Mouse (Mus musculus) limb, embryonic 12.5 days (tissue): ENCODE results near the gene 1810049J17Rik. TPM values are rescaled to one million over a fixed set of nuclear protein-coding genes. Genes with fewer than 3 reads are reported as not detected.

Source experiments
- ATAC-seq: fragments of 200-750 bp; cut with Nextera tagmentation; 2 replicates; pipeline ENCODE4 v1.8.0; 2017; ENCODE audit warnings: low read depth, moderate TSS enrichment; ENCODE audit not compliant: insufficient number of reproducible peaks, insufficient read depth, low FRiP score, low TSS enrichment
- H3K27ac ChIP-seq: fragments of 300-500 bp; sonication (generic); 2 replicates; pipeline ENCODE4 v1.5.1; 2016; ENCODE audit warnings: mild to moderate bottlenecking, moderate library complexity
- H3K27me3 ChIP-seq: fragments of 300-500 bp; sonication (generic); 2 replicates; pipeline ENCODE4 v1.6.1; 2016; ENCODE audit warnings: mild to moderate bottlenecking, moderate library complexity
- H3K36me3 ChIP-seq: fragments of 300-500 bp; sonication (generic); 2 replicates; pipeline ENCODE4 v1.6.1; 2016; ENCODE audit warnings: mild to moderate bottlenecking, moderate library complexity
- H3K4me1 ChIP-seq: fragments of 300-500 bp; sonication (generic); replicated peaks from 2 replicates; pipeline ENCODE4 v1.6.1; 2016
- H3K4me2 ChIP-seq: fragments of 300-500 bp; sonication (generic); 2 replicates; pipeline ENCODE4 v1.6.1; 2016; ENCODE audit warnings: mild to moderate bottlenecking, moderate library complexity
- H3K4me3 ChIP-seq: fragments of 300-500 bp; sonication (generic); replicated peaks from 2 replicates; pipeline ENCODE4 v1.5.1; 2016; ENCODE audit warnings: mild to moderate bottlenecking
- H3K9ac ChIP-seq: fragments of 300-500 bp; sonication (generic); replicated peaks from 2 replicates; pipeline ENCODE4 v1.6.1; 2016; ENCODE audit warnings: mild to moderate bottlenecking, moderate library complexity
- H3K9me3 ChIP-seq: fragments of 300-500 bp; sonication (generic); 2 replicates; pipeline ENCODE4 v1.6.1; 2016; ENCODE audit warnings: mild to moderate bottlenecking, moderate library complexity
- WGBS: fragments of 180-500 bp; shearing (Covaris S2); methylation state at CpG from one replicate; pipeline ENCODE4 v1.1.7; 2016; 5-methylcytosine and 5-hydroxymethylcytosine counted together
- polyA plus RNA-seq: library from polyadenylated mRNA; unstranded; fragments of >200 nt; fragmentation: Nextera tagmentation; extraction: Ambion mirVana; gene quantifications from 2 replicates; pipeline ENCODE4 v1.2.1, GENCODE M21; 2016

The 1810049J17Rik gene
- polyA plus RNA-seq, 1 experiment from 2014 or later = 0.94 TPM

DNA sequence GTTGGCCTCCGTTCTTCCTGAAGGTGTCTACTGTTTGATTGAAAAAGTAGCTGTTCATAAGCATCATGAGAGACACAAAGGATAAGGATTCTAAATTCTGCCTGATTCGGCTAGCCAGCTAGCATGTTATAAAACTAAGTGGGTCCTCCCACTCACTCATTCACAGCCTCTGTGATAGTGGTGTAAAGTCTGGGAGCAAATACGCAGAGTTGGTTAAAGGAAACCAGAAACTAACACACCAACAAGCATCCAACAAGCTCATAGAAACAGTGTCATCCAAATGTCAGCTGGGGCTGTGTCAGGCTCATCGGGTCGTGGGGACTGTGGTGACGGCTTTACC, 41.0 kb upstream of the 1810049J17Rik start:
- Histone ChIP-seq H3K36me3 (peaks cover 51% of the 10 kb centered on the region), H3K27me3 (no peaks in the 10 kb centered on the region), H3K27ac (no peak overlapping the region), H3K4me2 (no peak overlapping the region), H3K4me1 (peaks cover 11% of the 10 kb centered on the region; the same call in 1 of the 2 replicates), H3K4me3 (no peak overlapping the region), H3K9ac (no peak overlapping the region), H3K9me3 (no peaks in the 10 kb centered on the region)
- no peak for ATAC-seq
- WGBS = 90% methylated on average over 6 of the region's 6 CpGs

DNA sequence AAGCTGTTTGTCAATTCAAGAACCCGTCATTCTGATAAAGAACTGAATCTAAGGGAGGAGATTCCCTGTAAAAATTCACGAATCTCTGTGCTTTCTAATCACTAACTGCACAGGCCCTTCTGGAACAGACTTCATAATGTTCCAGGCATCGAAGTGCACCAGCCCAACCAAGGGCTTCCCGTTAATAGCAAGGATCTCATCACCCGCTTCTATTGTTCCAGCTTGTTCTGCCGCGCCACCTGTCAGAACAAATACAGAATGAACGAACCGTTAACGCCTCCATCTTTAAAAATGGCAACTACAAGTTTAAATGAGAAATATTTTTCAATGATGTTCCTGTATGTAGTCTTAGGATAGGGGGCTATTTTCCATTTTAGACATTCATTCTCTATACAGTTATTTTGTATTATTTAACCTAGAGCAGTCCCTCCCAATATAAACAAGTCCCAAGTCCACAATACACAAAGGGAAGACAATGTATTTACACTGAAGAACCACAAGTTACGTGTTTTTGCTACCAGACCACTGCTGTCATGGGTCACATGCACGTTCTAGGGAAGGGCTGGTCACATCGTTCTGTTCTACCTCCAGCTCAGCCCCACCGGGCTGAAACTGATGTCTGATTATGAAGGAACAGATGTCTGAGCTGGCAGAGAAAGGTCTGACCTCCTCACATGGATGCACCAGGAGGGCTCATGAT, 40.5 kb upstream of the 1810049J17Rik start:
- H3K4me2 ChIP-seq = no peak overlapping the region
- peaks cover 11% of the 10 kb centered on the region; the same call in 1 of the 2 replicates for H3K4me1 ChIP-seq
- no peaks in the 10 kb centered on the region for H3K27me3 ChIP-seq
- ATAC-seq = no peak
- no peak overlapping the region for H3K27ac ChIP-seq
- no peaks in the 10 kb centered on the region for H3K9me3 ChIP-seq
- no peak overlapping the region for H3K4me3 ChIP-seq
- WGBS = 91% methylated on average over 14 of the region's 14 CpGs
- peaks cover 56% of the 10 kb centered on the region for H3K36me3 ChIP-seq
- H3K9ac ChIP-seq = no peak overlapping the region

DNA sequence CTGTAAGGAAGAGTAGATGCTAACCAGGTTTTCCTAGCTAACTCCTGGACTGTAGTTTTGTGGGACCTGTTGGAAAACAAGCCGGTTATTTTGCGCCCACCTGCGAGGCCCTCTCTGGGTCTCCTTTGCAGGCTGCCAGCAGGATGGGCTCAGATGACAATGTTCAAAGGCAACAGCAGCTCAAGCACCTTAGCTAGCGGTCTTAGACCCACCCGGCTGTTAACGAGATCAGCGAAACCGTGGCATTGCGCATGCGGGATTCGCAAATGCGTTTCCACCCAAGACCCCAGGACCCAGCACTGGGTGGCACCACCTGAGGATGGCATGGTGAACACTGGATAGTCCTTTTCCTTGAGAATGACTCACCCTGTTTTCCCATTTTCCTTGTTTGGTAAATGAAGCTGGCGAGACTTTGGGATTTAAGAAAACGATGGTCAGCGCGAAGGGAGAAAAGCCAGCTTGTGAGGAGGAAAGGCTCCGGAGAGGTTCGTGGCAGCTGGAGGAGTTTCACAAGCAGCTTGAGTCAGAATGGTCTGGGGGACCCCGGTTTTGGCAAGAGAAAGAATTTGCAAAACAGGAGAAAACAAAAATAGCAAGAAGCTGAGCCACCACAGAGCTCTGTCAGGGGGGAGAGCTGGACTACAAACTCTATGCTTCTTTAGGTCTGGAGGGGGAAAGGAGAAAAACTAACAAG, 39.0 kb upstream of the 1810049J17Rik start:
- Histone ChIP-seq H3K36me3 (peaks cover 71% of the 10 kb centered on the region), H3K27me3 (no peaks in the 10 kb centered on the region), H3K9me3 (no peaks in the 10 kb centered on the region), H3K4me2 (no peak overlapping the region), H3K4me1 (peaks cover 5% of the 10 kb centered on the region; the same call in 1 of the 2 replicates), H3K4me3 (no peak overlapping the region), H3K9ac (no peak overlapping the region), H3K27ac (peak overlapping the region; percentile 31; the same call in 1 of the 2 replicates)
- no peak for ATAC-seq
- 71% methylated on average over 19 of the region's 19 CpGs for WGBS

DNA sequence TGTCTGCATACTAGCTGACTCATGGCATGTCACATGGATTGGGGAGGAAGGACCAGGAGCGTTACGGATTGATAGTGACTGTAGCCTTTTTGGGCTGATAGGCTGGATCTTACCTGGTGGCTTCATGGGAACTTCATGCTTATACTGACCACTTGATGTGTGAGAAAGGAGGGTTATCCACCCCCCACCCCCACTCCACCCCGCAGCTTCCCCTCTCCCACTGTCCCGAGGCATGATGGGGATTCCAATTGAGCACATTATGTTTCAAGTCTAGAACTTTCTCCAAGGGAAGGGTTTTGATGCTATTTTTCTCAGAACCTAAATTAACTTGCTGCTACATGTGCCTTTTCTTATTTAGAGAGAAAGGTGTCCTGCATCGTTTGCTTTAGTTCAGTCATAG, 36.7 kb upstream of the 1810049J17Rik start:
- Histone ChIP-seq H3K4me3 (no peak overlapping the region), H3K9ac (no peak overlapping the region), H3K27me3 (no peaks in the 10 kb centered on the region), H3K4me1 (peaks cover 5% of the 10 kb centered on the region; the same call in 1 of the 2 replicates), H3K4me2 (no peak overlapping the region), H3K27ac (no peak overlapping the region), H3K36me3 (peaks cover 82% of the 10 kb centered on the region), H3K9me3 (no peaks in the 10 kb centered on the region)
- ATAC-seq = no peak
- WGBS = 97% methylated on average over 5 of the region's 5 CpGs

DNA sequence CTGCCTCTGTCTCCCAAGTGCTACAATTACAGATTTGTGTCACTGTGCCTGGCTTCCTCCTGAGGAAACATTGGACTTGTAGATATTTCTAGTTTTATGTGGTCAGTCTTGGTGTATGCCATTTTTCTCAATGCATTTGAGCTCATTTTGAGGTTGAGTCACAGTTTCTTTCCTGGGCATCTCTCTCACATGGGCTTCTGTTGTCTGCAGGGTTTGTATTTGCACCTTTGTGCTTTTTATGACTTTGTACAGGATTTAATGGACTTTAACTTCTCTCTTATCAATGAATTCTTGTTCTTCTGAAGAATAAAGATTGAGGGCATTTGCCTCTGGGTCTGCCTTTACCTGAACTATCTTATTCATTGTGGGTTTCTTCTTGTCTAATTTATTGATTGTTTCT, 35.8 kb upstream of the 1810049J17Rik start:
- H3K9me3 ChIP-seq = no peaks in the 10 kb centered on the region
- no peaks in the 10 kb centered on the region for H3K27me3 ChIP-seq
- no peak overlapping the region for H3K9ac ChIP-seq
- no peak overlapping the region for H3K4me2 ChIP-seq
- peaks cover 5% of the 10 kb centered on the region; the same call in 1 of the 2 replicates for H3K4me1 ChIP-seq
- no peak overlapping the region for H3K27ac ChIP-seq
- no peak for ATAC-seq
- no peak overlapping the region for H3K4me3 ChIP-seq
- H3K36me3 ChIP-seq = peaks cover 85% of the 10 kb centered on the region

DNA sequence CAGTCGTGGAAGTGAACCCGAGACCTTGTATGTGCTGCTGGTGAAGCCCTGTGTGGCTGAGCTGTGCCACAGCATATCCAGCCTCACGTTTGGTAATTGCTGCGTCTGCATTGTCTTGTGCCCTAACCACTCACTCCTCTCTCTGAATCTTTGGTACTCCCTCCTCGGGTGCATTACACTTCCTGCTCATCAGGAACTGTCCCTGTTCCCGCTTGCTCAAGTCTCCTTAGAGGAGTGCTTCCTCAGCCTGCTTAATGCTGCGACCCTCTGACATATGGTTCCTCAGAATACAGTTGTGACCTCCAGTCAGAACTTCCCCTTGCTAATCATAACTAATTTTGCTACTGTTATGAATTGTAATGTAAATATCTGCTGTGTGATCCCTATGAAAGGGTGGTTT, 34.2 kb upstream of the 1810049J17Rik start:
- no peak overlapping the region for H3K4me2 ChIP-seq
- 86% methylated on average over 7 of the region's 7 CpGs for WGBS
- no peak for ATAC-seq
- H3K4me3 ChIP-seq = no peak overlapping the region
- H3K27me3 ChIP-seq = no peaks in the 10 kb centered on the region
- no peak overlapping the region for H3K27ac ChIP-seq
- H3K36me3 ChIP-seq = peaks cover 90% of the 10 kb centered on the region
- H3K9ac ChIP-seq = no peak overlapping the region
- H3K9me3 ChIP-seq = no peaks in the 10 kb centered on the region
- peaks cover 5% of the 10 kb centered on the region; the same call in 1 of the 2 replicates for H3K4me1 ChIP-seq

DNA sequence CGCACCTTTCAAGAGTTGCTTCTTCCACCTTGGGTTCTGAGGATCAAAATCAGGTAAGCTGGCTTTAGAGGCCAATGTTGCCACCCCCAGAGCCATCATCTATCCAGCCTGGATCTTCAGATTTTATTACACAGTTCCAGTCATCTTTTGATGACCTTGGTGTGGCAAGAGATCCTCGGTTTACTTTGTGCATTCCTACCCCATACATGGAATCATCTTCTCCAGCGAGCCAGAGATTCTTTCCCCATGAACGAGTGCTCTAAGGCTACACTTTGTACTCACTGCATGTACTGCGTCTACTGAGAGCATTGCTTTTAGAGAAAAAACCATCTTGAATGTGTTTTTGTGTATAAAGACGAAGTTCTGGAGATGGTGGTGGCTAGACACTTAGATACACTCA, 33.6 kb upstream of the 1810049J17Rik start:
- Histone ChIP-seq H3K36me3 (peaks cover 89% of the 10 kb centered on the region), H3K9me3 (no peaks in the 10 kb centered on the region), H3K27me3 (no peaks in the 10 kb centered on the region), H3K9ac (no peak overlapping the region), H3K4me1 (0 out of 2 replicates have a peak, but pooled peaks cover under 1% of the 10 kb centered on the region), H3K4me3 (no peak overlapping the region), H3K27ac (no peak overlapping the region), H3K4me2 (no peak overlapping the region)
- 93% methylated on average over 6 of the region's 6 CpGs for WGBS
- no peak for ATAC-seq

DNA sequence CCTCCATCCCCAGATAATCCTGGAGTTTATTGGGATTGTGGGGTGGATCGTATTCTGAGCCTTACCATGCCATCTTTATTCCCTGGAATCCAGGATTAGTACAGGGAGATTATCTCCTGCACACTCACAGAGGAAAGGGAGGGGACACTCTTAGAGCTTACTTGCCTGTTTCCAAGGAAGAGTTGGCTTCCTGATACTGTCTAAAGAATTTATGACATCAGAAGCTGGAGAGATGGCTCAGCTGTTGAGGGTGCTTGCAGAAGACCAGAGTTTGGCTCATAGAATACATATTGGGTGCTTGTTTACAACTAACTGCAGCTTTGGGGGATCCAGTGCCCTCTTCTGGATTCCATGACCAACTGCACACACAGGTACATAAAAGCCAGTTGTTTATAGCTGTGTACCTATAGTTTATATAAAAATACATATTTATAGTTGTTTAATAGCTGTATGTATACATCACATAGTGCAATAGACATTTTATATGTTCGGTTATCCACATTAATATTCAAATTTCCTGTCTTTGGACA, 32.6 kb upstream of the 1810049J17Rik start:
- no peak for ATAC-seq

DNA sequence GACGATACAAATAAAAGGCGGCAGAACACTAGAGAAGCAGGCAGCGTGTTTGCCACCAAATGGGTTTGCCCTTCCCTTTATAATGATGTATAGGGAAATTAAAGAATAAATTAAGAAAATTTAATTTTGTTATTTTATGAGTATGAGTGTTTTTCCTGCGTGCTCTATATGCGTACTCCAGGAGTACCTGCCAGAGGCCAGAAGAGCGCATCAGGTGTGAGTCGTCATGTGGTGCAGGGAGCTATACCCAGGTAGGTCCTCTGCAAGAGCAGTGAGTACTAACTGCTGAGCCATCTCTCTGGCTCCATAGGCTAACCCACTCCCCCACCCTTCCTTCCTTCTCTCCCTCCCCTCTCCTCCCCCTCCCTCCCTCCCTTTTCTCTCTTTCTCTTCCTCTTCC, 29.8 kb upstream of the 1810049J17Rik start:
- no peak overlapping the region for H3K9ac ChIP-seq
- WGBS = 96% methylated on average over 7 of the region's 7 CpGs
- H3K4me1 ChIP-seq = no peaks in the 10 kb centered on the region
- no peaks in the 10 kb centered on the region for H3K9me3 ChIP-seq
- H3K4me3 ChIP-seq = no peak overlapping the region
- H3K4me2 ChIP-seq = no peak overlapping the region
- no peak overlapping the region for H3K27ac ChIP-seq
- H3K27me3 ChIP-seq = no peaks in the 10 kb centered on the region
- no peak for ATAC-seq
- peaks cover 79% of the 10 kb centered on the region for H3K36me3 ChIP-seq

More for the DNA sequence above, 32.6 kb upstream of the 1810049J17Rik start:
- H3K27ac ChIP-seq = no peak overlapping the region
- no peak overlapping the region for H3K9ac ChIP-seq
- H3K4me1 ChIP-seq = no peaks in the 10 kb centered on the region
- H3K4me2 ChIP-seq = no peak overlapping the region
- H3K27me3 ChIP-seq = no peaks in the 10 kb centered on the region
- H3K9me3 ChIP-seq = no peaks in the 10 kb centered on the region
- no peak overlapping the region for H3K4me3 ChIP-seq
- H3K36me3 ChIP-seq = peaks cover 90% of the 10 kb centered on the region
- WGBS = 93% methylated on average over 2 of the region's 2 CpGs

DNA sequence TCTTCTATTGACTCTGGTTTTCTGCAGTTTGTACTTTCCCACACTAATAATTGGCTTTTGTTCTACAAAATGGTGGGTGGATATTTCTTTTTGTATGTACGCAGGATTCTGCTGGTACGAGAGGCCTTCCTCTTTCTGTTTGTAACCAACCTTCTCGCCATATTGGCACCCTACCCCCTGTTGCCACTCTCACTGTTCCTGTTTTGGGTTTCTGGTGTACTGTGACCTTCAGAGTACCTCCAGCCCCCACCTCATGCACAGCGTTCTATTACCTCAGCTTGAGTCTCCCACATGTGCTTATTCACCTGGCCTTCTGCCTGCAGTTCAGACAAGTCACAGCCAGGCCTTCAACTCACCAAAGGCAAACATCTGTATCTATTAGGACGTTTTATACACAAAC, 28.1 kb upstream of the 1810049J17Rik start:
- Histone ChIP-seq H3K27ac (no peak overlapping the region), H3K9me3 (no peaks in the 10 kb centered on the region), H3K36me3 (peaks cover 78% of the 10 kb centered on the region), H3K27me3 (no peaks in the 10 kb centered on the region), H3K4me2 (no peak overlapping the region), H3K4me3 (no peak overlapping the region), H3K4me1 (no peaks in the 10 kb centered on the region), H3K9ac (no peak overlapping the region)
- ATAC-seq = no peak
- WGBS = 88% methylated on average over 5 of the region's 5 CpGs

DNA sequence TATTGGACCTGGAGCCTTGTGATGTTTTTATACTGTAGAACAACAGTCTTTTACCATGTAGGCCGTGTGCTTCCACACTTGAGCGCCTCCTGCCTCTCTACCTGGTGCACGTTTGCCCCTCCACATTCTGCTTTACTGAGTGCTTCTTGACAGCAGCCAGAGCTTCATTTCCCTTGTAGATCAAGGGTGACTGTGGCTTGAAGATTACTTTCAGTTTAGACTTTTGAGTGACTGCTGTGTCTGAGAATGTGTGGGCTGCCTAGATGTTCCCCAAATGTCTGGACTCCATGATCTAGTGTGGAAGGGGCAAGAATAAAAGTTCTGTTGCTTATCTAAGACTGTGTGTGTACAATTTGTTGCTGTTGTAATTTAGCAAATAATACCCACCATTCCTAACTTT, 27.3 kb upstream of the 1810049J17Rik start:
- Histone ChIP-seq H3K4me2 (no peak overlapping the region), H3K9me3 (no peaks in the 10 kb centered on the region), H3K9ac (no peak overlapping the region), H3K27ac (no peak overlapping the region), H3K36me3 (peaks cover 81% of the 10 kb centered on the region), H3K27me3 (no peaks in the 10 kb centered on the region), H3K4me1 (no peaks in the 10 kb centered on the region), H3K4me3 (no peak overlapping the region)
- no peak for ATAC-seq
- 85% methylated on average over 3 of the region's 3 CpGs for WGBS
